Mouse (Mus musculus): ENCODE measurements at regions not wholly inside any gene's neighbourhood (a gene's known extent, or its start where the extent isn't known, plus 50 kb on each side); places are given as distances from the start of the nearest gene placed in this dataset.

DNA sequence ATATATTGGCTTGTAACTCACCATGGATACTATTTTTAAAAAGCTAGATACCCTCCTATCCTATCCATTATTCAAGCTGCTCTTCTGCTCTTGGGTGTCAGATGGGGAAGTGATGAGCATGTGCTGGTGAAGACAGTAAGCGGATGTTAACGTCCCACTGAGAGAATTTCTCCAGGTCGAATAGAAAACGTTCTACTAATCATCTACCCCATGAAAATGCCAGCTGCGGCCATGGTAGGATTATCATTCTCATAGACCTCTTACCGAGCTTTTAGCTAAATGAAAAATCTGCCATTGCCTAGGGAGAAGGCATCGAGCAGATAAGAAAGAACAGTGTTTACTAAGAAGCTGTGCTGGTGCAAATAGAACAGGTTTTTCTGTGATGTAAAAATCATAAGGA is 1685.6 kb upstream of the Zeb2 start:
- peak; percentile 0 to 2 for DNase-seq
